Mouse (Mus musculus) cerebellum, adult 2 months (tissue): ENCODE data around the gene Ppm1d.

ENCODE experiments used
- CTCF ChIP-seq: fragments of 200-500 bp; IDR thresholded peaks from 2 replicates; pipeline ENCODE4 v1.5.1; 2011; ENCODE audit warnings: low read depth, mild to moderate bottlenecking, control low read depth, low read length, moderate library complexity, borderline replicate concordance; ENCODE audit not compliant: insufficient read depth
- POLR2A ChIP-seq: fragments of 200-500 bp; IDR thresholded peaks from 2 replicates; pipeline ENCODE4 v1.6.1; 2011; ENCODE audit warnings: low read length, control low read depth, borderline replicate concordance; ENCODE audit not compliant: insufficient read depth

GRCm38 (mm10) chr11:85352539-85353380, 41.7 kb downstream of the Ppm1d start, which contains the start of gene Bcas3:
- peak; percentile 88 for TF ChIP-seq POLR2A
- no peak for TF ChIP-seq CTCF
